Mouse (Mus musculus): ENCODE results near the gene Sox8.

Gene Sox8

GRCm38 (mm10) chr17:25551313-25551712 lies 19.2 kb downstream of the Sox8 start:
- no peak for DNase-seq

- no peak for DNase-seq
Observed at GRCm38 (mm10) chr17:25550020-25550419, 20.5 kb downstream of the Sox8 start.

GRCm38 (mm10) chr17:25547026-25547425 lies 23.5 kb downstream of the Sox8 start:
- no peak for DNase-seq

GRCm38 (mm10) chr17:25541768-25542167 lies 28.7 kb downstream of the Sox8 start:
- no peak for DNase-seq

- DNase-seq = no peak
Observed at GRCm38 (mm10) chr17:25540731-25541130, 29.8 kb downstream of the Sox8 start.

GRCm38 (mm10) chr17:25538945-25539875 lies 31.3 kb downstream of the Sox8 start:
- DNase-seq = peak; percentile 10

GRCm38 (mm10) chr17:25530357-25531022 lies 40.0 kb downstream of the Sox8 start:
- no peak for DNase-seq

- DNase-seq = no peak
Observed at GRCm38 (mm10) chr17:25522080-25522479, 48.4 kb downstream of the Sox8 start.

GRCm38 (mm10) chr17:25520492-25520891 lies 50.0 kb downstream of the Sox8 start:
- no peak for DNase-seq

- no peak for DNase-seq
Observed at GRCm38 (mm10) chr17:25519511-25519910, 51.0 kb downstream of the Sox8 start.

- no peak for DNase-seq
Observed at GRCm38 (mm10) chr17:25518144-25518543, 52.3 kb downstream of the Sox8 start.

GRCm38 (mm10) chr17:25516315-25516714 lies 54.2 kb downstream of the Sox8 start:
- DNase-seq = no peak
